Mouse (Mus musculus) adrenal gland, postnatal 25 days (tissue): ENCODE data around the gene Dohh. TPM values are rescaled to one million over a fixed set of nuclear protein-coding genes. Genes with fewer than 3 reads are reported as not detected.
A peak's percentile ranks its signal among the peaks of the same experiment; 100 is the strongest.

Experiments
- DNase-seq: peaks from one replicate; pipeline ENCODE4 v3.0.0; 2021; ENCODE audit warnings: mixed read lengths
- total RNA-seq: library from RNA; stranded (reverse); gene quantifications from 2 replicates; pipeline ENCODE4 v1.2.3, GENCODE M21; 2021

Gene Dohh
- total RNA-seq, 1 experiment from 2014 or later = 52.7 TPM

DNA sequence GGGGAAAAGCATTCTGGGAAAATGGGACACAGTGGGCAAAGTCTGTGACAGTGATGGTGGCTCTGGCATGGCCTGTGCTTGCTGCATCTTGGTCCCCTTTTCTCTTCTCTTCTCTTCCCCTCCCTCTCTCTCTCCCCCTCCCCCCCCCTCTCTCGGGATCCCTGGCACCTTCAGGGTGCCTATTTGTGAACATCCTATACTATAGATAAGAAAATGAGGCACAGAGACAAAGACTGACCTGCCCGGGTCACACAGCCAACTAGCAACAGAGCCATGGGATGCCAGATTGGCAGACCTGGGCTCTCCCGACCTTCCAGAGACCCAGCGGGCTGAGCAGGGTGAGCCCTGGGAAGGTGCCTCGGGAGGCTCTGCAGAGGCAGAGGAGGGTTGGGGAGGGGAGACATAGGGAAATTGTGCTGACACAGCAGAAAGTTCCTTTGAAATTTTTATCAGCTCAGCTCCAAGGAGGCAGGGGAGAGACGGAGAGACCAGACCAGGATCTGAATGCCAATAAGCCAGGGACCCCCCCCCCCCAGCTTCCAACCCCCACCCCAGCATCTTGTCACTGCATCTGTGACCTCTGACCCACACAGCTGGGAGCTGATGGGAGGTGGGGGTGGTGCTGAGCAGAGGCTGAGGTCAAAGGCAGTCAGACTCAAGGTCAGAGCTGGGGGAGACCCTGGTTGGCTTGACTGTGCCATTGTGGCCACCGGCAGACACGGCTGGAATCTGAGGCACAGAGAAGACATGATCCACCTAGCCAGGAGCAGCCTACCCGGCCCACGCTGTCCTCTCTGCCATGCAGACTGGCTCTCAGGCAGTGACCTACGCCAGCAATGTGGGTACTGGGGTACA is 34.2 kb downstream of the Dohh start:
- DNase-seq = peak; percentile 2

DNA sequence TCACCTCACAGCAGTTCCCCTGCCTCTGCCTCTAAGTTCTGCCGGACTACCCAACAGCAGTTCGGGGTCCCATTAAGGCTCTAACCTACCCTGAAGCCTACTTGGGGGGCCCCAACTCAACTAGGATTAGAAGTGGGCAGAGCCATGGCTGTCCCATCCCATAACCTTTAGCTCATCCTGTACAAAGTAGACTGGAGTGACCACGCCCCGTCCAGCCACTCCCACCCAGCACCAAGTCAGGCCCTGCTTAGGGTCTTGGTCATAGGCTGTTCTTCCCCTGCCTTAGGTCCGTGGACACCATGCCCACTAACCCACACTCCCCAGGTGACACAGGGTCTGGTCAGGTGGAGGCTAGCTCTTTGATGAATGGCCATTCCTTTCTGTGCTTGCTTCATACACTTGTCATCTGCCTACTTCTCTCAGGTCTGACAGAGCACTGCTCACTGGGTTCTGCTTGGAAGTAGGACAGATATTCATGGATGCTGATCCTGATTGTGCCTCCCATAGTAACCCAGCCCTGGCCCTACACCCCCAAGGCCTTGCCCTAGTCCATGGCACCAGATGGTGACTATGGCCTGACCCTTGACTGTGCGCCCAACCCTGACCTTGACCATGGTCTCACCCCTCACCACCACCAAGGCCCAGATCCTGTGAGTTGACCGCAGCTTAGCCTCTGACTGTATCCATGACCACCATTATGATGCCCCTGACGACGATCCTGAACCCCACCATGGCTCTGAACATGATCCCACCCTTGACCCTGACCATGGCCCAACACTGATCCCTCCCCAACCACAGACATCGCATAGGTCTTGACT is 35.1 kb downstream of the Dohh start:
- DNase-seq = peak; percentile 27

DNA sequence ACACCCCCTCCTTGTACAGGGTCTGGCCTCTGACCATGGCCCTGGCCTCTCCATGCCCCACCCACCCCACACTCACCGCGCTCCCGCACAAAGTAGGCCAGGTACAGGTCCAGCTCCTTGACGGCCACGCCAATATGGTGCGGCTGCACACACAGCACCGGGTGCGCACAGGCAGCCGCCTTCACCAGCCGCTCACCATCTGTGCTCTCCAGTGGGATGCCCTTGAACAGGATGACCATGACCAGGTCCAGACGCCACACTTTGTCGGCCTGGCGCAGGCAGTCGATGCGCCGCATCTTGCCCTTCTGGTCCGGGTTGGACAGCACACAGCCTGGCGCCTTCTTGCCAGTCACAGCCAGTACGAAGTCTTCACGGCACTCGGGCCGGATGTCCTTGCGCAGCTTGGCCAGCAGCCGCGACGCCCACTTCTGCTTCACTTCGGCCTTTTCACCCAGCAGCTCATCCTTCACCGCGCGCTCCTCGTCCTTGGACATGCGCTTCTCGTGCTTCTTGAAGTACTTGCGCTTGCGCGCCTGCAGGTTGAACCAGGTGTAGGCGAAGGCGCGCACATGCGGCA is 36.1 kb downstream of the Dohh start:
- DNase-seq = peak; percentile 71

DNA sequence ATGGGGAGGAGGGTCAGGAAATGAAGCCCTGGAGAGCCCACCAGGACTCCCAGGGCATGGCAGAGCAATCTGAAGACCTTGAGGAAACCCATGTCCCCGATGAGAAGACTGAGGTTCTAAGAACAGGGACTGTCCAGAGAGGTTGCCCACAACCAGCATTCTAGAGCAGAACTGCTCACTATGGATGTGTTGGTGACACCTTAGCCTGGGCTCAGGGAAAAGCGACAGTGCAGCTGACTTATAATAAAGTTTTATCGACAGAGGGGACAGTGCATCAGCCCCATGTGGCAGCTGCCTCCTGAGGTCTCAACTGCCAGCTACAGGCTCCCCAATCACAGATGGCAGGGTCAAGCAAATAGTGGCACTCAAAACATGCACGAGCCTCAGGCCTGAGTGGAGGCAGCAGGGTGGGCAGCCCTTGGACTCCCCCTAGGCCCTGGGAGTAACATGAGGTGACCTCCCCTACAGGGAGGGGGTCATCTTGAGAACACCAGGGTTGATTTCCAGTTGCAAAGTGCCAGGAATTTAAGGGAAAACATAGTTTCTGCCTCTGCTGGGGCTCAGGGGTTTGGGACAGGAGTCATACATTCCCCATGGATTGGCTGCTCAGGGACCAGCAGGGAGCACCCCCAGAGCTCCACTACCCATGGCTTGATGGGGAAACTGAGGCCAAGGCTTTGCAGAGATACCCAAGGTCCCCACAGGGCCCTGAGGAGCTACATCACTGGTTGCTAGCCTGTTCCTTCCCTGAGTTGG is 37.0 kb downstream of the Dohh start:
- DNase-seq = no peak

DNA sequence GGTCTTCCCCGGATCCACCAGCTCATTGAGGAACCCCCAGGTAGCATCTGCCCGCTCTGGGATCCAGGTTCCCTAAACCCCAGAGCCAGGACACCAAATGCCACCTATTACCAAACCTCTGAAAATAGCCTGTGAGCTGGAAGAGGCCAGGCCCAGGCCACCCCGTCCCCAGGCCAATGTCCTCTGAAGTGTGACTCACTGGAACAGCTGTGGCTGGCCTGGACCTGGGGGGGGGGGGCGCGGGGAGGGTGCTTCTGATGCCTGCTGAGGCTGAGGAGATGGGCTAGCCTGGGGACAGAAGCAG is 37.5 kb downstream of the Dohh start:
- DNase-seq = peak; percentile 41

DNA sequence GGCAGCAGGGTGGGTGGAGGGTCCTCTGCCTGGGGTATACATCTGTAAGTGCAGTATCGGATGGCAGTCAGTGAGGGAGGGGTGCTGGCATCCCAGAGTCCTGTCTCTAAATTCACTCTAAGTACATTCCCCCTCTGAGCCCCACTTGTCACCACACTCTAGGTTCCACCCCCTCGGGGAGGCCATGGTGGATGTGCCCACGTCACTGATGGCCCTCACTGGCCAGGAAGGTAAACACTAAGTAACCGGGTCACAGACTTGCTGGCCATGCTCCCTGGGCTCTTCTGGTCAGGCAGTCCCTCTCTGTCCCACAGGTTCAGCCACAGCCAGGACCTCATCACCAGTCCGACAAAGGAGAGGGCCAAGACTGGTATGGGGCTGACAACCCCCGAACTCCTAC is 38.0 kb downstream of the Dohh start:
- DNase-seq = peak; percentile 3

DNA sequence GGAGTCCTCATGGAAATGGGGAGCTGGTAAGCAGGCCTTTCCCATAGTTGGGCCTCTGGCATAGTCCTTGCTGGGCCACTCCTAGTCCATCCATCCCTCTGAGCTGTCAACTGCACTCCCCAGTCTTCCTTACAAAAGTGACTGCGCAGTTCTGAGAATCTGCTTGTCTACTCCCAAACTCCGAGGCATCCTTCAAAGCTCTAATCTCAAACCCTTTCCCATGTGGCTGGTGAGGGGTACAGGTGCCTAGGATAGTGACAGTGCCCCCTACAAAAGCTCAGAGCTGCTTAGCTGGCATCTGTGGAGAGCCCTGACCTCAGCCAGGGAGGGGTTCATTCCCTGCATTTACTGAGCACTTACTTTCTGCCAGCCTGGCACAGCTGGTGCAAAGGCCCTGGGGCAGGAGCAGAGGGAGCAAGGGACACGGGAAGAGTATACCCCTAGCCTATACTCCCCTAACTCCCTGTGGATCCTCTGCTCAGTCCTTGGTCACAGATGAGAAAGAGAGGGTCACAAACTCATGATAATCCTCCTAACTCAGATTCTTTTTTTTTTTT is 38.5 kb downstream of the Dohh start:
- no peak for DNase-seq

DNA sequence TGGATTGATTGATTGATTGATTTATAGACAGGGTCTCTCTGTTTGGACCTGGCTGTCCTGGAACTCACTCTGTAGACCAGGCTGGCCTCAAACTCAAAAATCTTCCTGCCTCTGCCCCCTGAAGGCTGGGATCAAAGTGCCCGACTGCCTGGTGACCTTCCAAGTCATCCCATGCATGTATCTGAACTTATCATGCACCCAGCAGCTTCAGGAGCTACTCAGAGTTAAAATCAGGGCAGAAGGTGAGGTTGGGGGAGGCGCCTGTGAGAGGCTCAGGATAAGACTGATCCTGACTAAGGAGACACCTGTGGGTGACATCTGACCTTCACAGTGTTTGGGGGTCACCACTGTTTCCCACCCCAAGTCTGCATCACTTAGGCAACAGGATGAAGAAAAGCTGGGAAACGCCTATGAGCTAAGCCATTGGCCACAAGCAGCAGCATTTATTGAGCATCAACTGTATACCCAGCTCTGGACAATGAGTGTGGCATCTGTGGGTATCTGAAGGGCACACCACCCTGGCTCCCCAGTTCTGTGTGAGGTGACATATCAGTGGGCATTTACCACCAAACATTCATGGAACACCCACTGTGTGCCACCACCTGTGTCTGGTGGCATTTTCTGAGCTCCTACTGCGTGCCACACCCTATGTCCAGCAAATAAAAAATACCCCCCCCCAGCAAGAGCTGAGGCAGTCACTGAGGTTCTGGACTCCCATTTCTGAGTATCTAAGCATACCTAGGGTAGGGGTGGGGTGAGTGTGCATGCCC is 39.4 kb downstream of the Dohh start:
- no peak for DNase-seq

DNA sequence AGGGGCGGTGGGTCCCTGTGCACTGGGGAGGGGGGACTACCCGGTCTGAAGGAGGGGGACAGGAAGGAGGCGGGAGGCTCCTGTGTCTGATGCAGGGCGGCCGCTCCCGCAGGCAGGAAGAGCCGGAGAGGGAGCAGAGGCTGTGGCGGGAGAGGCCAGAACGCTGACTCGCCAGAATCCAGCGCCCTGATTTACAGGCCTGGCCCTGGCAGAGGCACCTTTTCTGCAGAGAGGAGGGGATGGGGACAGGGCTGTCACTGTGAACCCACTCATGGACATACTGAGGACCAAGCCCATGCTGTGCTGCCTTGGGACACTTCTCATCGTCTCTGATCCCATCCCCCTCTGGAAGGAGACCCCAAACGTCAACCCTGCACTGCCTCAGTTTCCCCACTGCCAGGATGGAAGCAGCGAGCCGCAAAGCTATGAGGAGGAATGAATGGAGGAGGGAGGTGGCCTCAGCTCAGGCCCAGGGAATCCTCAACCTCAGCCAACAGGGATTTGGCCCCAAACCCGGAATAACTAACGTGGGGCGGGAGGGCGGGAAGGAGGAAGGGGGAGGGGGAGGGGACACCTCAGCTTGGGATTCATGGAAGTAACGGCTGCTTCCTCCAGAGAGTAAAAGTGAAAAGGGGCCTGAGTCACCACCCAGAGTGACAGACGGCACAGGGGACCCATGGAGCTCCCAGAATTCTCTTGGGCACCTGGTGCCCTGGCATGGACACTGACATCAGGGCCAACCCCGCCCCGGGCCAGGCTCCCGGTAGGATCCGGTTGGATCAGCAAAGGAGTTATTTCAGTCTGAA is 40.2 kb downstream of the Dohh start:
- peak; percentile 75 for DNase-seq

DNA sequence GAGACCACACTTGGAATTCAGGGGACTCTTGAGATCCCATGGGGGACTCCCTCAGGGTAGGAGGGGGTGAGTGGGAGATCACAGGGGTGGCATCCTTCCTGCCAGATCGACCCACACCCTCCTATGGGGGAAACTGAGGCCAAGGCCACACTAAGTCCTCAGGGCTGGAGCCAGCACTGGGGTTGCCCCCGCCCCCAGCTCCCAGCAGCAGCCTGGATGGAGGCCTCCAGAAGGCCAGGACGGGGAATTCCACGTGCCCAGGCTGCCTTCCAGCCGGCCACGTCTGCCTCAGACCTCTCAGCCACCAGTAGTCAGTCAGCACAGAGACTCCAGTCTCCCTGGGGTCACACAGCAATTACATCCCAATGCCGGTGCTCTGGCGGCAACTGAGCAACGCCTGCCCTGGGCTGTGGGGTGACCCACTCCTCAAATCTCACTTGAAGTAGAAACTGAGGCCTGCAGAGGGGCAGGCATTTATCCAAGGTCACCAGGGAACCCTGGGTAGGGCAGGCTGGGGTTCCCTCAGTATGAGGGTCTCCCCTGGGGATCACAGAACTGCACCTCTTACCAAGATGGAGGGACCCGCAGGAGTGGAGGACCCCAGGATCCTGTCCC is 41.1 kb downstream of the Dohh start:
- peak; percentile 57 for DNase-seq

DNA sequence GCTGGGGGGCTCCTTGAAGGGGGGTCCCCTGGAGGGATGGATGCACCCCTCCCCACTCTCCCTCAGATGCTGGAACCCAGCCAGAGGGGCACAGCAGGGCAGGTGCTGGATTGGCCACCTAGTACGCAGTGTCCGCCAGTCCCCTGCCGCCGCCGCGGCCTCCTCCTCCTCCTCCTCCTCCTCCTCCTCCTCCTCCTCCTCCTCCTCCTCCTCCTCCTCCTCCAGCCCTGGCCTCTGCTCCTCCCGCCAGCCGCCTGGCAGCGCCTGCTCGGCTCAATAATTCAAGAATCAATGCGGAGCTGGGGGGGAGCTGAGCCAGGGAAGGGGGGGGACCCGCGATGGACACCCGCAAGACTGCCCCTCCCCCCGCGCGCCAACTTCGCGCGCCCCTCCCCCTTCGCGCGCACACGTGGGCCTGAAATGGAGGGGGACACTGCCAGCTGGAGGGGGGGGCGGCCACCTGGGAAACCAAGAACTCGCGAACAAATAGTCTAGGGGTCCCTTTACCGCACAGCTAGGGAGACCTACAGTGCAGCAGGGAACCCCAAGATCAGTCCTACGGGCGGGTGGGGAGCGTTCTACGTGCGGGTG is 41.9 kb downstream of the Dohh start:
- DNase-seq = peak; percentile 35

DNA sequence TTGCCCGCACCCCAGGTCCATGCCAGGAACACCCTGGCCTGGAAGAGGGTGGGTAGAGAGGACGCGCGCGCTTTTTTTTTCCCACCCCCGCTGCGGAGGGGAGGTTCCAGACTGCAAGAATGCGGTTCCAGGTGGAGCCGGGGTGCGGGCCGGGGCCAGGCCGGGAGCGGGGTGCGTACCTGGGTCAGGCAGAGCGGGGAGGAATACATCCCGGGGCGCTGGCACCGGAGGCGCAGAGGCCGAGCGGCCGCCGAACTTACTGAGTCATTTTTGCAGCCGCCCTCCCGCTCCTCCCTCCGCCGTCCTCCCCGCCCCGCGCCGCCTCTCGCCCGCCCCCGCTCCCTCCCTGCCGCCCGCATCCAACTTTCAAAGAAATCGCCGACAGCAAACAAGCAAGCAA is 42.7 kb downstream of the Dohh start:
- peak; percentile 89 for DNase-seq

DNA sequence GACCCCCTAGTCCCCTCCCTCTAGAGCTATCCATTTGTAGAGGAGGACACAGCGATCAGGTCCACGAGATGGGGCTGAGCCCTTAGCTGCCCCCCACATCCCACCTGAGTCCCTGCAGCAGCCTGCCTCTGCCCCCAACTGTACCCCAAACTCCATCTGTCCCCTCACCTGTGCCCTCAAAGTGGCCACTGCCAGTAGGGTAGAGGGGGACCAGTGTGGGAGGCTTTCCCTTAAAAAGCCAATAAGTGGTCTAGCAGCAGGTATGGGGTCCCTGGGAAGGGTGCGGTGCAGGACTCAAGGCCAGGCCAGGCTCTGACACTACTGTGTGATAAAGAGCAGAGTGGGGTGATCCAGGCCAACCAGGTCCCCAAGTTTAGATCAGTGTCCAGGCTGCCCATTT is 43.1 kb downstream of the Dohh start:
- DNase-seq = no peak

DNA sequence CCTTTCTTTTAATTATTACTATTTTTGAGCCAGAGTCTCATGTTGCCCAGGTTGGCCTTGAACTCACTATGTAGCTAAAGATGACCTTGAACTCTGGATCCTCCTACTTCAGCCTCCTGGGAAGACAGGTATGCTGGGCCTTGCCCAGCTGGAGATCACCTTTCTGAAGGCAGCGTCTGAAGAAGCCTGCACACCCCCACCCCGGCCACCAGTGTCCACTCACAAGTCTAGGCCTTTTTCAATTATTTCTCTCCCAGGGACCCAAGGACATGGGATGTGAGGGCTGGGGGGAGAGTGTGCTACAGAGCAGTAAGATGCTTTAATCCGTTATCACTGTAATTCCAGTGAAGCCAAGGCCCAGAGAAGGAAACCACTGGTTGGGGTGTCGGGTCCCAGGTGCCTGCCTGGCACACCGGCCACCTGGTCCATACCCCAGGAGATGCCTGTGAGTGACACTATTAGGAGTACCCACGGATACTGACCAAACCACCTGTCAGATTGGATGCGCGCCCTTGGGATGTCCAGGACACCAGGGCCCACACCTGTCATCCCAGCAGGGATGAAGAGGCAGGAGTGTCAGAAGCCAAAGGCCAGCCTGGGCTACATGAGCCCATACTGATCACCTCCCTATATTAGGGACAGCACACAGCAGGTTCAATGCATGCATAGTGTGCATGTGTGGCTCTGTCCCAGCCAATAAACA is 43.7 kb downstream of the Dohh start:
- DNase-seq = peak; percentile 3

DNA sequence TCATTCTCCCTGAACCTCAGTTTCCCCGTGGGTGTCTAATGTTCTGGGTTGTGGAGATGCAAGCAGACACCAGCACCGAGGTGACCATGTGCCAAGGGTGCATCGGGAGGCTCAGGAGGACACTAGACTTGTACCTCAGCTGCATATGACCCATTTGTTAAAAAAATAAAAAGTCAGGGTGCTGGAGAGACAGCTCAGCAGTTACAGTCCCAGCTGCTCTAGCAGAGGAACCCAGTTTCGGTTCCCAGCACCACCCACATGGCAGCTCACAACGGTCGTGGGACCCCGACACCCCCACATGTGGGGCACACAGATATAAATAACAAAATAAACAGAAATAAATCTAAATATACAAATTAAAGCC is 44.3 kb downstream of the Dohh start:
- no peak for DNase-seq

DNA sequence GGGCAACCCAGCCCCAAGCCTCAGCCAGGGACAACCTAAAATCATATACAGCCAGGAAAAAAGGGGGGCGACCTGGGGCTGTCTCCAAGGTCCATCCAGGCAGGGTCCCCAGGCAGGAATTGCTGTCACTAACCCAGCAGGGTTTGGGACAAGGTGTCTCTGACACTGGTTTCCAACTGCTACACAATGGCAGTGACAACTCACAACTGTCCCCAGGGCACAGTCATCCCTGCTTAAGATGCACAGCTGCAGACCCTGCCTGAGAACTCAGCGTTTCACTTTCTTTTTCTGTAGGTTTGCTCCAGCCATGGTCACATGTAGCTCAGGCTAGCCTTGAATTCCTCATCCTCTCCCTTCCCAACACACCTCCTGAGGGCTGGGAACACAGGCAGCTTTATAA is 44.9 kb downstream of the Dohh start:
- DNase-seq = peak; percentile 1

DNA sequence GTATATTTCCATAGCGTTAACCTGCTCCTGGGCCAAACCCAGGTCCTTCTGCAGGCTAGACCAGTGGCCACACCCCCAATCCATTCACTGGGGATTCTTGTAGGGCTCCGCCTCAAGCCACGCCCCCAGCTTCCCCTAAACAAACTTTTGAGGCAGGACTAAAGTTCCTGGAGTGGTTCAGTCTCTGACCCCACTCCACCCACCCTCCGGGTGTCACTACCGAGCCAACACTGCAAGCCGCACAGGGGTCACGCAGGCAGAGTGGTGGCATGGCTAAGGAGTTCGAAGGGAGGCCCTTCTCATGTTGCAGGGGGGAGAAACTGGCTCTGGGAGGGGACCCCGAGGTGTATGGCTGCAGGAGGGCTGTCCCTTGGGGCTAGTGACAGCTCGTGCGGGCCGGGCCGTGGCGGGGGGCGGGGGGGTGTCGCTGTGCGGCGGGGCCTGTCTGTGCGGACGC is 45.4 kb downstream of the Dohh start:
- peak; percentile 83 for DNase-seq

DNA sequence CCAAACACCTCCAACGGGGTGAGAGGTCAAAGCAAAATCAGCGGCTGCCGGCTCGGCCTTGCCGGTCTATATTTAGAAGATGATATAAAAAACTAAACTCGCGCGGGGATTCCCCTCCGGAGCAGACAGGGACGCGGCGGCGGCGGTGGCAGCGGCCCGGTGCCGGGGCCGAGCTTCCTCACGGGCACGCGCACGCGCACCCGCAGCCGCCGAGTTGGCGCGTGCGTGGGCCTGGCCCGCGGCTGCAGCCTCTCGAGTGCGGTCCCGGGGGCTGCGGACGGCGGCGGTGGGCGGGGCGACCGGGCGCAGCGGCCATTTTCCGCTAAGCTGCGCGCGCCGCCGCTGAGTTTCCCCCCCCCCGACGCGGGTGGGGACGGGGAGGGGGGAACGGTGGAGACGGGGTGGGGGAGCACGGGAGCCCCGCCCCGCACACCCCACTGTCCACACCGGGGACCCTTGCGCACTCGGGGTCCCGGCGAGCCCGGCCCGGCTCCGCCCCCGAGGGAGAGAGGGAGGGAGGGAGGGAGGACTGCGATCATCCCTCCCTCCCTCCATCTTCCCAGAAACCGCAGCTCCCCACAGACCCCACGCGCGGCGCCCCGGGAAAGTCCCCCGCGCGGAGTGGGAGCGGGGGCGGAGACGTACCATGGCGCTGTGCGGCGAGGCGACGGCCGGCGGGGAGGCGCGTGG is 46.1 kb downstream of the Dohh start:
- DNase-seq = peak; percentile 84
